Mouse (Mus musculus) neural tube, embryonic 11.5 days (tissue): ENCODE data around the gene Gm7138. TPM values are rescaled to one million over a fixed set of nuclear protein-coding genes. Genes with fewer than 3 reads are reported as not detected.

Source experiments
- ATAC-seq: fragments of 200-750 bp; cut with Nextera tagmentation; 2 replicates; pipeline ENCODE4 v1.8.0; 2017; ENCODE audit warnings: moderate number of reproducible peaks, mild to moderate bottlenecking, moderate TSS enrichment, moderate library complexity; ENCODE audit not compliant: insufficient read depth, low FRiP score, low TSS enrichment
- DNase-seq: peaks from one replicate; pipeline ENCODE4 v3.0.0-alpha.2; 2015; ENCODE audit warnings: low spot score
- H3K27ac ChIP-seq: fragments of 300-500 bp; sonication (generic); 2 replicates; pipeline ENCODE4 v1.5.1; 2014; ENCODE audit warnings: low read depth, mild to moderate bottlenecking, low read length
- H3K27me3 ChIP-seq: fragments of 300-500 bp; sonication (generic); 2 replicates; pipeline ENCODE4 v1.6.1; 2014; ENCODE audit warnings: mild to moderate bottlenecking, low read length, mixed read lengths; ENCODE audit not compliant: control insufficient read depth, insufficient read depth
- H3K36me3 ChIP-seq: fragments of 300-500 bp; sonication (generic); 2 replicates; pipeline ENCODE4 v1.6.1; 2014; ENCODE audit warnings: mild to moderate bottlenecking, low read length, moderate library complexity, mixed read lengths; ENCODE audit not compliant: control insufficient read depth, insufficient read depth
- H3K4me1 ChIP-seq: fragments of 300-500 bp; sonication (generic); 2 replicates; pipeline ENCODE4 v1.6.1; 2014; ENCODE audit warnings: low read length, mixed read lengths; ENCODE audit not compliant: control insufficient read depth, insufficient read depth
- H3K4me2 ChIP-seq: fragments of 300-500 bp; sonication (generic); 2 replicates; pipeline ENCODE4 v1.6.1; 2014; ENCODE audit warnings: low read depth, mild to moderate bottlenecking, moderate library complexity
- H3K4me3 ChIP-seq: fragments of 300-500 bp; sonication (generic); 2 replicates; pipeline ENCODE4 v1.5.1; 2014; ENCODE audit warnings: low read depth, low read length
- H3K9ac ChIP-seq: fragments of 300-500 bp; sonication (generic); 2 replicates; pipeline ENCODE4 v1.6.1; 2014; ENCODE audit warnings: mild to moderate bottlenecking, low read length
- H3K9me3 ChIP-seq: fragments of 300-500 bp; sonication (generic); 2 replicates; pipeline ENCODE4 v1.6.1; 2016; ENCODE audit warnings: low read length; ENCODE audit not compliant: control insufficient read depth
- WGBS: fragments of 180-500 bp; shearing (Covaris S2); extraction: QIAGEN DNeasy Blood & Tissue Kit; methylation state at CpG from one replicate; pipeline ENCODE4 v1.1.7; 2014; 5-methylcytosine and 5-hydroxymethylcytosine counted together
- polyA plus RNA-seq: library from polyadenylated mRNA; unstranded; fragments of >200 nt; fragmentation: Nextera tagmentation; extraction: Ambion mirVana; gene quantifications from 2 replicates; pipeline ENCODE4 v1.2.1, GENCODE M21; 2014

The Gm7138 gene
- polyA plus RNA-seq, 1 experiment from 2014 or later, result not detected

DNA sequence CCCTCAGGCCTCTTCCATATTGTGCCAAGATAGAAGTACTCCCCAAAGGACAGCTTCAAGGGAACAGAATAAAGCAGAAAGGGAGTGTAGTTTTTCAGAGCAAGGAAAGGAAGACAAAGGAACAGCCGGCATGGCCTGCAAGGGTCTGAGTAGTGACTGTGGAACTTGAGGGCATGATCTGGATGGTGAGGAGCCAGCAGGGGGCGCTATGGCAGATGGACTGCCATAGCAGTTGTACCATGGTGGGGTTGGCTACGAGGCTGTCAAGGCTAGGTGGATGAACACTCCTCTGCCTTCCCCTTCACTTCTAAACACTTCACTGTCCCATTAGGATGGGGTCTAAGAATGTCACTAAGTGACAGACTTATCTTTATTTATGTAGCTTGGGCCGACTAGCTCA, 47.5 kb downstream of the Gm7138 start:
- Histone ChIP-seq H3K9me3 (no peaks in the 10 kb centered on the region), H3K4me1 (no peaks in the 10 kb centered on the region), H3K4me3 (no peak overlapping the region), H3K4me2 (no peak overlapping the region), H3K36me3 (no peaks in the 10 kb centered on the region), H3K9ac (no peak overlapping the region), H3K27ac (no peak overlapping the region), H3K27me3 (no peaks in the 10 kb centered on the region)
- DNase-seq, result no peak
- no peak for ATAC-seq
- 56% methylated on average over 4 of the region's 4 CpGs for WGBS

DNA sequence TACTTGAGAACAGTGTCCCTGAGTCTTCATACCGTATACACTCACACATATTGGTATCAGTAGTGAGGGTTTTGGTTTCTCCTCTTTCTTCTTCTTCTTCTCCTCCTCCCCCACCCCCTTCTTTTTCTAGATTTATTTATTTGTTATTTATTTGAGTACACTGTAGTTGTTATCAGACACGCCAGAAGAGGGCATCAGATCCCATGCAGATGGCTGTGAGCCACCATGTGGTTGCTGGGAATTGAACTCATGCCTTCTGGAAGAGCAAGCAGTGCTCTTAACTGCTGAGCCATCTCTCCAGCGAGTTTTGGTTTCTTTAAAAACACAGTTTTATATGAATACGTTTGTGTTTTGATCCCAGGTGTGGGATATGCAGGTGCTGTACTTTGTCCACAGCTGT, 48.5 kb downstream of the Gm7138 start:
- no peaks in the 10 kb centered on the region for H3K36me3 ChIP-seq
- no peak overlapping the region for H3K4me3 ChIP-seq
- H3K27me3 ChIP-seq, result no peaks in the 10 kb centered on the region
- no peak overlapping the region for H3K4me2 ChIP-seq
- no peaks in the 10 kb centered on the region for H3K4me1 ChIP-seq
- DNase-seq, result no peak
- no peak for ATAC-seq
- H3K9me3 ChIP-seq, result no peaks in the 10 kb centered on the region
- no peak overlapping the region for H3K9ac ChIP-seq
- H3K27ac ChIP-seq, result no peak overlapping the region
- WGBS, result 59% methylated on average over 4 of the region's 4 CpGs

Other genes starting within 250 kb of the Gm7138 start
- gene Itgb2, start 246.7 kb downstream of the Gm7138 start, polyA plus RNA-seq, result 1.5 TPM in 2 replicates
- gene Pttg1ip, start 195.2 kb downstream of the Gm7138 start, polyA plus RNA-seq, result 71.4 and 72.1 TPM in 2 replicates
- 334 and 346 TPM in 2 replicates for gene Sumo3, start 170.8 kb downstream of the Gm7138 start, polyA plus RNA-seq
- 1.4 and 4.8 TPM in 2 replicates for gene Gm49325, start 170.7 kb downstream of the Gm7138 start, polyA plus RNA-seq
- 65.9 and 66.0 TPM in 2 replicates for gene Ube2g2, start 154.7 kb downstream of the Gm7138 start, polyA plus RNA-seq
- gene Tspear, start 90.4 kb downstream of the Gm7138 start, polyA plus RNA-seq, result 0.92 and 1.0 TPM in 2 replicates
- not detected in 2 replicates for gene Gm19402, start 86.2 kb downstream of the Gm7138 start, polyA plus RNA-seq
- gene Gm9508, start 79.7 kb downstream of the Gm7138 start, polyA plus RNA-seq, result not detected in 2 replicates
- gene Gm10272, start 70.3 kb downstream of the Gm7138 start, polyA plus RNA-seq, result not detected in 2 replicates
- not detected in 2 replicates for gene Gm10024, start 65.5 kb downstream of the Gm7138 start, polyA plus RNA-seq
- gene Gm10142, start 61.1 kb downstream of the Gm7138 start, polyA plus RNA-seq, result not detected in 2 replicates
- not detected in 2 replicates for gene Krtap12-1, start 56.3 kb downstream of the Gm7138 start, polyA plus RNA-seq
- gene Gm10100, start 50.5 kb downstream of the Gm7138 start, polyA plus RNA-seq, result not detected in 2 replicates
- not detected in 2 replicates for gene Gm18596, start 34.3 kb downstream of the Gm7138 start, polyA plus RNA-seq
- not detected in 2 replicates for gene Gm9736, start 25.6 kb downstream of the Gm7138 start, polyA plus RNA-seq
- gene Gm3233, start 17.3 kb downstream of the Gm7138 start, polyA plus RNA-seq, result not detected in 2 replicates
- not detected in 2 replicates for gene Gm3238, start 5.6 kb downstream of the Gm7138 start, polyA plus RNA-seq
- not detected in 2 replicates for gene Gm3250, start 5.6 kb upstream of the Gm7138 start, polyA plus RNA-seq
- gene Gm7137, start 11.3 kb upstream of the Gm7138 start, polyA plus RNA-seq, result not detected in 2 replicates
- gene Gm9639, start 18.1 kb upstream of the Gm7138 start, polyA plus RNA-seq, result not detected in 2 replicates
- not detected in 2 replicates for gene Gm19668, start 22.2 kb upstream of the Gm7138 start, polyA plus RNA-seq
- not detected in 2 replicates for gene Gm9507, start 34.9 kb upstream of the Gm7138 start, polyA plus RNA-seq
- gene Gm2696, start 37.7 kb upstream of the Gm7138 start, polyA plus RNA-seq, result not detected in 2 replicates
- not detected in 2 replicates for gene Krtap10-4, start 50.2 kb upstream of the Gm7138 start, polyA plus RNA-seq
- not detected in 2 replicates for gene Krtap10-10, start 59.0 kb upstream of the Gm7138 start, polyA plus RNA-seq
- not detected in 2 replicates for gene Gm36176, start 69.9 kb upstream of the Gm7138 start, polyA plus RNA-seq
- not detected in 2 replicates for gene Gm10318, start 75.9 kb upstream of the Gm7138 start, polyA plus RNA-seq
- not detected in 2 replicates for gene Gm3285, start 85.0 kb upstream of the Gm7138 start, polyA plus RNA-seq
- 4.3 and 4.8 TPM in 2 replicates for gene Lrrc3, start 125.6 kb upstream of the Gm7138 start, polyA plus RNA-seq
- 0.58 and 1.4 TPM in 2 replicates for gene Trpm2, start 193.6 kb upstream of the Gm7138 start, polyA plus RNA-seq
- gene 1810043G02Rik, start 201.6 kb upstream of the Gm7138 start, polyA plus RNA-seq, result 35.9 and 42.5 TPM in 2 replicates
- gene Pfkl, start 233.1 kb upstream of the Gm7138 start, polyA plus RNA-seq, result 125 and 127 TPM in 2 replicates